Mouse (Mus musculus) G1E (cell line): ENCODE data around the gene Arhgap5. TPM values are rescaled to one million over a fixed set of nuclear protein-coding genes. Genes with fewer than 3 reads are reported as not detected.
"Not testable (repeated sequence)": the region's sequence is repeated elsewhere in the genome, so short reads cannot be mapped to it uniquely, and the experiment has no call there.

Experiments used
- ATAC-seq: 2 replicates; pipeline ENCODE4 v1.8.0; 2016; ENCODE audit warnings: mild to moderate bottlenecking; ENCODE audit not compliant: insufficient number of reproducible peaks, poor library complexity, low FRiP score, severe bottlenecking; ENCODE audit errors: extremely low read depth
- DNase-seq: peaks from one replicate; pipeline ENCODE4 v3.0.0; 2012; ENCODE audit warnings: low spot score
- H3K27me3 ChIP-seq: 2 replicates; pipeline ENCODE4 v1.6.1; 2012; ENCODE audit warnings: mild to moderate bottlenecking, low read length, inconsistent platforms; ENCODE audit not compliant: insufficient read depth
- H3K36me3 ChIP-seq: replicated peaks from 2 replicates; pipeline ENCODE3; 2012; ENCODE audit warnings: mild to moderate bottlenecking, inconsistent platforms
- H3K4me1 ChIP-seq: 2 replicates; pipeline ENCODE4 v1.6.1; 2012; ENCODE audit warnings: low read depth, low read length, inconsistent platforms, mixed read lengths; ENCODE audit not compliant: insufficient read depth
- H3K4me3 ChIP-seq: 2 replicates; pipeline ENCODE4 v1.5.1; 2012; ENCODE audit warnings: low read depth, mild to moderate bottlenecking, inconsistent platforms, low read length, moderate library complexity, mixed read lengths
- H3K9me3 ChIP-seq: replicated peaks from 2 replicates; pipeline ENCODE4 v1.6.1; 2012; ENCODE audit warnings: inconsistent platforms
- CTCF ChIP-seq: IDR thresholded peaks from 2 replicates; pipeline ENCODE4 v1.5.1; 2012; ENCODE audit warnings: low read depth, low read length, inconsistent platforms, mixed read lengths
- GATA1 ChIP-seq: IDR thresholded peaks from 2 replicates; pipeline ENCODE4 v1.6.1; 2012; ENCODE audit warnings: borderline replicate concordance, low read length, inconsistent platforms, mixed read lengths
- GATA2 ChIP-seq: IDR thresholded peaks from 2 replicates; pipeline ENCODE4 v1.6.1; 2012; ENCODE audit warnings: low read depth, low read length, inconsistent platforms, borderline replicate concordance
- POLR2AphosphoS5 ChIP-seq: IDR thresholded peaks from 2 replicates; pipeline ENCODE4 v1.6.1; 2012; ENCODE audit warnings: low read depth, low read length, inconsistent platforms; ENCODE audit not compliant: insufficient replicate concordance
- TAL1 ChIP-seq: conservative IDR thresholded peaks from 2 replicates; pipeline ENCODE4 v1.6.1; 2012; ENCODE audit warnings: low read depth, low read length, inconsistent platforms, mixed read lengths
- polyA plus RNA-seq: library from polyadenylated mRNA; stranded (reverse); fragments of >175 nt; gene quantifications from 2 replicates; pipeline ENCODE4 v1.2.3, GENCODE M21; 2012
- total RNA-seq, 2 experiments: library from RNA; stranded (forward) in 1 of 2; stranded (reverse) in 1 of 2; fragments of 200-1000 nt in 1 of 2; fragments of >200 nt in 1 of 2; fragmentation: Nextera tagmentation in 1 of 2; gene quantifications; 2 replicates each; pipeline ENCODE4 v1.2.3; 2014 to 2017

The Arhgap5 gene
- total and polyA plus RNA-seq, 3 experiments = 0.16 TPM; not detected in 2

DNA sequence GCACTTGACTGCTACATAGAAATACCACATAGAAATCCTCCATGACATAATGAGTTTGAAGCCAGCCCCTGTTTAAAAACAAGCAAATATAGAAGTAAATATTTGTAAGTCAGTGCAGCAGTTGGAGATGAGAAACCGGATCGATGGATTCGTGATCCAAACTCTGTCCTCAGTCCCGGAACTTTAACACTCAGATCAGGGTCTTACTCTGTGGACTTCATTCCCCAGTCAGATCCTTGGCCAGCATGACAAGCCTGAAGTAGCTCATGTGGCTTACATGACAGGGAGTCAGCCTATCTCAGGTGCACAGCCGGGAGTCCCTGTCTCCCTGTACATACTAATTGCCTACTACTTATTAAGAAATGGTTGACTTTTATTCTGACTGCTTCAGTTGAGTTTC lies 61.9 kb downstream of the Arhgap5 start:
- DNase-seq = no peak
- H3K9me3 ChIP-seq = no peaks in the 10 kb centered on the region
- no peaks in the 10 kb centered on the region for H3K27me3 ChIP-seq
- no peak for ATAC-seq
- H3K36me3 ChIP-seq = no peaks in the 10 kb centered on the region
- TF ChIP-seq GATA2 (no peak), POLR2AphosphoS5 (no peak)
- H3K4me1 ChIP-seq = no peaks in the 10 kb centered on the region
- H3K4me3 ChIP-seq = no peak overlapping the region

GRCm38 (mm10) chr12:52573371-52573770 lies 69.6 kb downstream of the Arhgap5 start:
- TF ChIP-seq TAL1 (no peak), POLR2AphosphoS5 (no peak), GATA2 (no peak), GATA1 (no peak), CTCF (no peak)
- Histone ChIP-seq H3K27me3 (no peaks in the 10 kb centered on the region), H3K4me3 (no peak overlapping the region), H3K36me3 (no peaks in the 10 kb centered on the region), H3K4me1 (no peaks in the 10 kb centered on the region), H3K9me3 (no peaks in the 10 kb centered on the region)
- ATAC-seq (no peak), DNase-seq (no peak)

DNA sequence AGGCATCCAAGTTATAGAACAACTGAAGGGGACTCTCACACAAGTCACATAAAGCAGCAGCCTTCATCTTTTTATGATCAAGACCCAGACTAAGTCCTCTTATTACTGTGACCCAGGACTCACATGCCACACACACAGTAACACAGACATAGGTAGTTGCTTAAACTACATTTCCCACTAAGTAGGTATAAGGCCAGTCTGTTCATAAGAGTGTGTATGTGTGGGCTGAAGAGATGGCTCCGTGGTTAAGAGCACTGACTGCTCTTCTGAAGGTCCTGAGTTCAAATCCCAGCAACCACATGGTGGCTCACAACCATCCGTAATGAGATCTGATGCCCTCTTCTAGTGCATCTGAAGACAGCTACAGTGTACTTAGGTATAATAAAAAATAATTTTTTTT lies 82.7 kb downstream of the Arhgap5 start:
- H3K4me1 ChIP-seq = not testable (repeated sequence)

DNA sequence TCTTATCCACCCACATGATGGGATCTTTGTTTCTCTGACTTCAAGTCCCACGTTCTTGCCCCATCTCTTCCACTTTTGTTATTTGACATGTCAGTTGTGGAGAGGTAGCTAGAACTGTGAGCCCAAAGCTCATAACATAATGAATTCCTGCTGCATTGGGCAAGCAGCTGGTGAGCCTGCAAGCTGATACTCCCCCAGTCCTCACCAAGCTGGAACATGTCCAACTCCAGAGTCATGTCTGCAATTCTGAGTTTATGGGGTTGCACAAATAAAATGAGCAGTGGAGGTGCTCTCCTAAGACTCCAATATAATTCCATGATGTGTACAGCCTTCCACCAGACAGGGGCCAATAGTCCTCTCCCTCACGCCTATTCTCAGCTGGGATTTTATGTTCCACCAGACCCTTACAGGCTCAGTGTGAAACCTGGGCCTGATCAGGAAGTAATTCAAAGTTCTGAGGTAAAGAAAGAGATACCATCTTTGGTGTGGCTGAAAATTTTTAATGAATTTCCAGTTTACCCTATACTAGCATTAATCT lies 83.8 kb downstream of the Arhgap5 start:
- Histone ChIP-seq H3K27me3 (no peaks in the 10 kb centered on the region), H3K4me1 (no peaks in the 10 kb centered on the region), H3K4me3 (no peak overlapping the region), H3K36me3 (no peaks in the 10 kb centered on the region), H3K9me3 (no peaks in the 10 kb centered on the region)
- no peak for DNase-seq
- no peak for TF ChIP-seq TAL1
- no peak for TF ChIP-seq POLR2AphosphoS5
- TF ChIP-seq GATA1 = no peak
- no peak for TF ChIP-seq GATA2
- no peak for TF ChIP-seq CTCF
- ATAC-seq = no peak

More for the DNA sequence above, 82.7 kb downstream of the Arhgap5 start:
- ATAC-seq, H3K36me3 ChIP-seq, H3K27me3 ChIP-seq, H3K4me3 ChIP-seq, H3K9me3 ChIP-seq, DNase-seq: not testable (repeated sequence)

DNA sequence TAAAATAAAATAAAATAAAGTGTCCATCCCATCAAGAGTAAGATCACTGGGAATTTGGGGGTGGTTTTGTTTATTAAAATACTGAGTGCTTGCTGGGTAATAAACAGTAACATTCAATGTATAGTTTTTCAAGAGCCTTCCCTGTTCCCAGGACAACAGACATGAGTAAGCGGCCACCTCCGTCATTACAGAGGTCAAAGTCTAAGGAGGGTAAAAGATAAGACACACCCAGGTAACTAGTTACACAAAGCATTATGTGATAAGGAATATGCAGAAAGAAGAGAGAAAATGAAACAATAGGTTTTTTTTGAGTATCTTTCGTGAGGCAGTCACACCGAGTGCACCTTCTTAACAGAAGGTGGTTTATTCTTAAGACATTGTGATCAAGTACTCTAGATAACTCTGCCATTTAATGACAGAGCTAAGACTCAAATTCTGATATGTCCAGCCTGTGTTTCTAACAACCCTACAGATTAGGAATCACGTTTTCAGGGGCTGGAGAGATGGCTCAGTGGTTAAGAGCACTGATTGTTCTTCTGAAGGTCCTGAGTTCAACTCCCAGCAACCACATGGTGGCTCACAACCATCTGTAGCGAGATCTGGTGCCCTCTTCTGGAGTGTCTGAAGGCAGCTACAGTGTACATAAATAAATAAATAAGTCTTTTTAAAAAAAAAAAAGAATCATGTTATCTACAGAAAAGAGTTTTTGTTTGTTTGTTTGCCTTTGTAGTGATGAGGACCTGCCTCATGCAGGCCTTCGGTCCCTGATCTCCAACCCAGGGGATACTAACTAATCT lies 91.8 kb downstream of the Arhgap5 start:
- no peak overlapping the region for H3K4me3 ChIP-seq
- TF ChIP-seq CTCF (no peak), TAL1 (no peak), GATA1 (no peak), GATA2 (no peak), POLR2AphosphoS5 (no peak)
- ATAC-seq = no peak

DNA sequence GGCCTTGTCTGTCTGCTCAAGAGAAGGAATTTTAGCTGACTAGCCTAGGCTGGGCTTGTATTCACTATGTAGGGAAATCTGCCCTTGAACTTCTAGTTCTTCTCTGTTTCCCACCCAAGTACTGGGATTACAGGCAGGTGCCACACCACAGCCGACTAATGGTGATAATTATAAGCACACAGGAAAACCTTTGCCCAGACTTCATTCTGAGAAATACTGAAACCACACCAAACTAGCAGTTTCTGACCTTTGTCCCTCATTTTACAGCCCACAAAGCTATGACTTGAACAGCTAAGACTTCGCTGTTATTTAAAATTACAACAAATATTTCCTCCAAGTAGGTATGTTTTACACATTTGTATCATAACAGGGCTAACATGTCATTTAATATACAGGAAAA lies 98.7 kb downstream of the Arhgap5 start:
- ATAC-seq = no peak
- TF ChIP-seq TAL1 = no peak
- no peak for TF ChIP-seq POLR2AphosphoS5
- TF ChIP-seq CTCF = no peak
- no peak for TF ChIP-seq GATA1
- no peak for TF ChIP-seq GATA2
- peak overlapping the region; percentile 78 for H3K4me3 ChIP-seq

More for the DNA sequence above, 91.8 kb downstream of the Arhgap5 start:
- Histone ChIP-seq H3K27me3 (no peaks in the 10 kb centered on the region), H3K36me3 (no peaks in the 10 kb centered on the region), H3K9me3 (peaks cover 6% of the 10 kb centered on the region), H3K4me1 (no peaks in the 10 kb centered on the region)
- DNase-seq = no peak

More for the DNA sequence above, 98.7 kb downstream of the Arhgap5 start:
- Histone ChIP-seq H3K4me1 (peaks cover 25% of the 10 kb centered on the region), H3K9me3 (peaks cover 6% of the 10 kb centered on the region), H3K36me3 (no peaks in the 10 kb centered on the region), H3K27me3 (no peaks in the 10 kb centered on the region)
- DNase-seq = no peak
